Mouse (Mus musculus): ENCODE measurements around the gene Dcaf12l2.

The Dcaf12l2 gene

GRCm38 (mm10) chrX:44367646-44368521 is at the start of gene Dcaf12l2:
Dcaf12l2 (minus strand) TSS chrX:44368342.
- no peak for DNase-seq (ENCODE audit: low read depth)

DNA sequence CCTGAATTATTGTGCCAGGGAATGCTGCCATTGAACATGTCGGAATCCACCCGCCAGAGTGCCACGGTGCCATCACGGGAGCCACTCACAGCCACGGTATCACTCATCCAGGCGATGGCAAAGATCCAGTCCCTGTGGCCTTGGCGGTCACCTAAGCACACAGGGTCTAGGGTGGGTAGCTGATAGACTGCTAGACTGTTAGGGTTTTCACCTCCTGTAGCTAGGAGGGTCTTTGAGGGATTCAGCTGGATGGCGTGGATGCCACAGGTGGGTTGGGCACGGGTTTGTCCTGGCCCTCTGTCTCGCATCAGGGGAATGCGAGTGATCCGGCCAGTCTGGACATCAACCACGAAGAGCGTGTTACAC is 879 bp downstream of the Dcaf12l2 start:
- DNase-seq (ENCODE audit: low read depth) = no peak
